In genomic region chr2:157002321-157002720, GRCm38 (mm10) we compare ENCODE assay signal across 28 mouse cellular contexts. TPM values are rescaled to one million over a fixed set of nuclear protein-coding genes. Genes with fewer than 3 reads are reported as not detected.
DNase-seq lines count a peak whose midpoint lies in the region; ATAC-seq and TF ChIP-seq lines count a peak whose summit lies in the region.
"Had no signal": no experiment of that assay in that cellular context is flagged by ENCODE, and none has a peak within 500 bp of the region (broad histone marks: within the 10 kb centered on the region; RNA-seq: fewer than 3 reads in every experiment).

No protein-coding gene starts in this region.

- WGBS in heart, embryonic 10.5 days: 88% methylated on average over 4 of the region's 4 CpGs
- 64% methylated on average over 4 of the region's 4 CpGs for WGBS in kidney, adult 2 months
- 87% methylated on average over 4 of the region's 4 CpGs for WGBS in kidney, embryonic 15.5 days

- no peak overlapping the region for H3K4me3 ChIP-seq in heart, embryonic 10.5 days
- H3K4me3 ChIP-seq in kidney, adult 2 months (ENCODE audit: insufficient read depth, low read depth, low read length): no peak overlapping the region
- no peak overlapping the region for H3K4me3 ChIP-seq in kidney, embryonic 15.5 days (replicated peaks)
- H3K4me3 ChIP-seq: embryonic facial prominence, embryonic 15.5 days; gastrocnemius, adult 2 months; heart, embryonic 13.5 days had no signal

- H3K27me3 ChIP-seq in heart, embryonic 10.5 days (ENCODE audit: insufficient read depth, poor library complexity, severe bottlenecking): no peaks in the 10 kb centered on the region
- H3K27me3 ChIP-seq in kidney, adult 2 months (replicated peaks; ENCODE audit: control insufficient read depth, insufficient read depth, low read length): no peaks in the 10 kb centered on the region
- H3K27me3 ChIP-seq in kidney, embryonic 15.5 days: no peaks in the 10 kb centered on the region
- H3K27me3 ChIP-seq: CH12.LX; embryonic facial prominence, embryonic 15.5 days; heart, embryonic 13.5 days; Patski had no signal

- no peak for TF ChIP-seq POLR2A in kidney, adult 2 months (IDR thresholded peaks at IDR 0.05; ENCODE audit: low read depth, low read length)

- H3K9ac ChIP-seq in kidney, embryonic 15.5 days: no peak overlapping the region
- H3K9ac ChIP-seq: embryonic facial prominence, embryonic 15.5 days; forebrain, postnatal 0 days; heart, embryonic 13.5 days; hindbrain, embryonic 14.5 days had no signal

- TF ChIP-seq CTCF in kidney, adult 2 months (conservative IDR thresholded peaks at IDR 0.05; ENCODE audit: insufficient read depth, insufficient read length, low read depth, low read length): no peak

- H3K27ac ChIP-seq in heart, embryonic 10.5 days: no peak overlapping the region
- H3K27ac ChIP-seq in kidney, adult 2 months (ENCODE audit: insufficient read depth, low read depth, low read length): no peak overlapping the region
- H3K27ac ChIP-seq in kidney, embryonic 15.5 days: no peak overlapping the region
- H3K27ac ChIP-seq: embryonic facial prominence, embryonic 15.5 days; gastrocnemius, adult 2 months; heart, embryonic 13.5 days; hindbrain, embryonic 14.5 days; hindbrain, postnatal 0 days had no signal

- H3K36me3 ChIP-seq in heart, embryonic 10.5 days: peaks cover 65% of the 10 kb centered on the region
- H3K36me3 ChIP-seq in kidney, adult 2 months (ENCODE audit: control insufficient read depth, insufficient read depth, low read length): no peaks in the 10 kb centered on the region
- peaks cover 66% of the 10 kb centered on the region for H3K36me3 ChIP-seq in kidney, embryonic 15.5 days

- no peak overlapping the region for H3K4me2 ChIP-seq in kidney, embryonic 15.5 days
- H3K4me2 ChIP-seq: embryonic facial prominence, embryonic 15.5 days; heart, embryonic 13.5 days; hindbrain, embryonic 14.5 days had no signal

- peaks cover 12% of the 10 kb centered on the region for H3K4me1 ChIP-seq in heart, embryonic 10.5 days
- peaks cover 4% of the 10 kb centered on the region; the same call in 1 of the 2 replicates for H3K4me1 ChIP-seq in kidney, adult 2 months (ENCODE audit: control insufficient read depth, insufficient read depth, low read length)
- peaks cover 10% of the 10 kb centered on the region for H3K4me1 ChIP-seq in kidney, embryonic 15.5 days

- ATAC-seq in kidney, embryonic 15.5 days (replicated peaks; ENCODE audit: low FRiP score): no peak
- ATAC-seq: forebrain, embryonic 14.5 days; forebrain, postnatal 0 days; hindbrain, postnatal 0 days; inflammation-experienced regulatory T-cells, adult 6 months; Patski had no signal

- no peaks in the 10 kb centered on the region for H3K9me3 ChIP-seq in heart, embryonic 10.5 days
- no peaks in the 10 kb centered on the region for H3K9me3 ChIP-seq in kidney, embryonic 15.5 days (replicated peaks)
- H3K9me3 ChIP-seq: embryonic facial prominence, embryonic 15.5 days; G1E; heart, embryonic 13.5 days had no signal

- peak; percentile 72 for DNase-seq in heart, adult 11 months
- no peak for DNase-seq in heart, embryonic 10.5 days (ENCODE audit: low spot score)
- peak; percentile 42 for DNase-seq in kidney, adult 2 months
- peak; percentile 53 to 55 for DNase-seq in kidney, postnatal 36 days
- no peak for DNase-seq in kidney, postnatal 10 days
- DNase-seq: adrenal gland, adult 2 months; adrenal gland, postnatal 14 days; B cell, adult 2 months; cerebellum, adult 11 months; cerebellum, adult 2 months; cerebellum, adult 9-11 months; cerebellum, postnatal 25 days; forebrain, postnatal 0 days; gastrocnemius, adult 2 months; gastrocnemius, postnatal 14 days; heart, adult 18-20 months; heart, postnatal 14 days; heart, postnatal 4 days had no signal

RNA-seq across cellular contexts. Expression of gene Dsn1, which starts 4.6 kb away (rescaled TPM):
- polyA plus RNA-seq in heart, embryonic 10.5 days (2016; fragmentation: Nextera tagmentation; extraction: Ambion mirVana): 43.7 and 44.0 TPM in 2 replicates
- polyA plus RNA-seq in kidney, adult 2 months (2012; rRNA removed): 2.0 and 2.4 TPM in 2 replicates
- polyA plus RNA-seq in kidney, embryonic 15.5 days (2015; fragmentation: Nextera tagmentation; extraction: Ambion mirVana): 37.6 and 39.6 TPM in 2 replicates

RNA-seq across cellular contexts. Expression of gene Ndrg3, which starts 10.5 kb away (rescaled TPM):
- 42.1 and 46.2 TPM in 2 replicates for polyA plus RNA-seq in heart, embryonic 10.5 days (2016; fragmentation: Nextera tagmentation; extraction: Ambion mirVana)
- 97.8 and 102 TPM in 2 replicates for polyA plus RNA-seq in kidney, adult 2 months (2012; rRNA removed)
- 46.9 and 49.8 TPM in 2 replicates for polyA plus RNA-seq in kidney, embryonic 15.5 days (2015; fragmentation: Nextera tagmentation; extraction: Ambion mirVana)

Comparison
In these comparisons a context has a peak if more than half of its experiments do, and no peak if none do; other contexts are left out.
1. DNase-seq: peak in heart, adult 11 months (single experiment), kidney, adult 2 months (single experiment) and kidney, postnatal 36 days (2 of 2); none in heart, embryonic 10.5 days (single experiment) and kidney, postnatal 10 days (single experiment).
2. RNA of gene Dsn1, which starts 4.6 kb away (polyA plus RNA-seq): 43.7 to 44.0 TPM in heart, embryonic 10.5 days and 37.6 to 39.6 TPM in kidney, embryonic 15.5 days; 2.0 to 2.4 TPM in kidney, adult 2 months; every median in the first group is over 10 times any median in the second.